Mouse (Mus musculus): ENCODE data around the gene Urad.

Gene Urad

GRCm38 (mm10) chr5:147325931-147326330 is 3.7 kb upstream of the Urad start:
- no peak for DNase-seq (ENCODE audit: low read depth)

- peak; percentile 78 for DNase-seq (ENCODE audit: low read depth)
Measured at GRCm38 (mm10) chr5:147323237-147323917, 1.1 kb upstream of the Urad start.

GRCm38 (mm10) chr5:147319653-147320052 is 2.6 kb downstream of the Urad start:
- DNase-seq (ENCODE audit: low read depth) = no peak

GRCm38 (mm10) chr5:147317991-147318390 is 4.2 kb downstream of the Urad start:
- no peak for DNase-seq (ENCODE audit: low read depth)

- no peak for DNase-seq (ENCODE audit: low read depth)
Measured at GRCm38 (mm10) chr5:147317321-147317720, 4.9 kb downstream of the Urad start.

GRCm38 (mm10) chr5:147315432-147316075 is 6.7 kb downstream of the Urad start:
- no peak for DNase-seq (ENCODE audit: low read depth)

GRCm38 (mm10) chr5:147314646-147315431 is 7.4 kb downstream of the Urad start:
- DNase-seq (ENCODE audit: low read depth) = no peak

GRCm38 (mm10) chr5:147312830-147313685 is 9.2 kb downstream of the Urad start:
- no peak for DNase-seq (ENCODE audit: low read depth)

GRCm38 (mm10) chr5:147309786-147310185 is 12.5 kb downstream of the Urad start:
- no peak for DNase-seq (ENCODE audit: low read depth)

GRCm38 (mm10) chr5:147308451-147308850 is 13.8 kb downstream of the Urad start:
- no peak for DNase-seq (ENCODE audit: low read depth)

GRCm38 (mm10) chr5:147307398-147307785 is 14.8 kb downstream of the Urad start:
- no peak for DNase-seq (ENCODE audit: low read depth)

GRCm38 (mm10) chr5:147306638-147307397 is 15.4 kb downstream of the Urad start, which contains the start of gene Cdx2:
Gene Cdx2 (minus strand): TSS chr5:147307270.
- no peak for DNase-seq (ENCODE audit: low read depth)

- no peak for DNase-seq (ENCODE audit: low read depth)
Measured at GRCm38 (mm10) chr5:147305856-147306637, 16.2 kb downstream of the Urad start.

- DNase-seq (ENCODE audit: low read depth) = no peak
Measured at GRCm38 (mm10) chr5:147305166-147305565, 17.1 kb downstream of the Urad start.

- no peak for DNase-seq (ENCODE audit: low read depth)
Measured at GRCm38 (mm10) chr5:147304276-147305155, 17.7 kb downstream of the Urad start.

GRCm38 (mm10) chr5:147302746-147303400 is 19.4 kb downstream of the Urad start:
- DNase-seq (ENCODE audit: low read depth) = no peak

GRCm38 (mm10) chr5:147302141-147302540 is 20.1 kb downstream of the Urad start:
- no peak for DNase-seq (ENCODE audit: low read depth)

- DNase-seq (ENCODE audit: low read depth) = no peak
Measured at GRCm38 (mm10) chr5:147301781-147302070, 20.5 kb downstream of the Urad start.
